Mouse (Mus musculus): ENCODE results near the gene Rrnad1.

Rrnad1 gene

DNA sequence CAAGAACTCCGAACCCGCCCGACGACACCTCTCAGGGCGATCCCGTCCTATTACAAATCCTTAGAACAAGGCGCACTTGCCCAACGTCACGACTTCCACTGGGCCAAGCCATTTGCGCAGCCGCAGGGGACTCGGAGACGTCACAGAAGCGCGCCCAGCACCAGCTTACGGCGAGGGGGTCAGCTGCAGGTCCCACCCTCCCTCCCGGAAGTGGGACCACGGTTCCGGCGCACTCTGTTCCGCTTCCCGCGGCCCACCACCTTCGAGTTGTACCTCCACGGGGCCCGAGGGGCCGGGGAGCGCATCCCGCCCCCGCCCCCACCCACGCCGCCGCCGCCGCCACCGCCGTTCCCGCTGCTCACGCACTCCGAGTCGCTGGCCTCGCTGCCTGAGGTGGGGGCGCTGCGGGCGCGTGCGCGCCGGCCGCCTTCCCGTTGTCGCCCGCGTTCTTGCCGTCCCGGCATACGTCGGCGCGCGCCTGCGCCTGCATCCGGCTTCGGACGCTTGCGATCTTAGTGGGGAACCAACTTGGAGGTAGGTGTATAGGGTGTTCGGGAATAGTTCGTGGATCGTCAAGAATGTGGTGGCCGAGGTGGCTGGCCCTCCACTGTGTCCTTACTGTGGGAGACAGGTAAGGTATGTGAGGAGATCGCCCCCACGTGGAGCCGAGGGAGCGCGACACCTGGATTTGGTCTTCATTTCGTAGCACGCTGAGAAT lies at the start of gene Rrnad1, which contains the start of gene Isg20l2:
TSS of gene Rrnad1 (minus strand) at position 640 of the 718 bp plus-strand sequence.
TSS of gene Isg20l2 (plus strand) at position 237 of the 718 bp plus-strand sequence.
- DNase-seq (ENCODE audit: low spot score): peak; percentile 98

DNA sequence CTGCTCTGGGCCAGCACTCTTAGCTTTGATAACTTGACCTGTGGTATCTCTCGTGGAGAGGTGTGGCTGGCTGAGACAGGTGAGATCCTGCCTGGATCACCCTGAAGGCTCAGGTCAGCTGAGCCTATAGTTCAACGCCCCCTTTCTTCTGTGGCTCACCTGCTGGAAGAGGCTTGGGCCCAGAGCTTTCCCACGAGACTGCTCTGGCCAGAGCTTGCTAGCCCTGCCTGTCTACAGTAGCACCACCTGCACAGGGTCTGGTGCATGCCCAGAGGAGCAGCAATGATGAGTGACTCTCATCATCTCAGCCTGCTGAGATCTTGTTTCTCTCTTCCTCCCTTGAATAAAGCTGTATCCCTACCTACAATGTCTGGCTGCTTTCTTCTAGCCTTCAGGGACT lies 49.6 kb upstream of the Rrnad1 start:
- DNase-seq (ENCODE audit: low spot score): no peak

- no peak for DNase-seq (ENCODE audit: low spot score)
Observed at GRCm38 (mm10) chr3:87979493-87979892, 49.0 kb upstream of the Rrnad1 start.

GRCm38 (mm10) chr3:87974381-87974987 lies 44.0 kb upstream of the Rrnad1 start:
- DNase-seq (ENCODE audit: low spot score): peak; percentile 45

DNA sequence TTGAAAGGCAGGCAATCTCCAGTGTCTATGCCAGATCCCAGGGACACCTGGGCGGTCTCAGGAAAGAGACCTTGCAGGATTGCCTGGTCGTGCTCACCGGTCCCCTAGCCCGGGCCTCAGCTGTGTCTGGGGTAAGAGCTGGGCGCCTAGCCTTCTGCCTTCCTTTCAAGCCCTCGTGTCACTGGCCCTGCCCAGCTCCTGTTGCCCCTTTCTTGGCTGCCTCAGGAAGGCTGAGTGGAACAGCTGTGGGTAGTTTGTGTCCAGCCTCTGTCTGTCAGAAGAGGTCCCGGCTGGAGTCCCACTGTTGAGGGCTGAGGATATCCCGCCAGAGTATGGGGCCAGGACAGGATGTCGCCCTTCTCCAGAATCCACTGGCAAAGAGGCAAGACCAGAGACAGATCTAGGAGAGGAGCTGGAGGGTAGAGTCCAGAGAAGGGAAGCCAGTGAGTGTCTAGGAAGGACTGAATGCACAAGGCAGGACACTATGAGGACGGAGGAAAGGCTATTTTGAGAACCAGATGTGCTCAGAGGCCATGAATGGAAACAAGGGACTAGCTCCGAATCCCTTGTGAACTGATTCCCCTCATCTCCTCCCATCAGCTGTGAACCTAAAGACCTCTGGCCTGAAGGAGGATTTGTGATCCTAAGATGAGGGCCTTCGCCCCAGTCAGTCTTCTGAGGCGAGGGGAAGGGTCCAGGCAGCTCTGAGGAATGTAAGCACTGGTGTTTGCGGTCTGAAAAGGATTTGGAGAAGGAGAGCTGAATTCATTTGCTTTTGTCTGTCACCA lies 43.3 kb upstream of the Rrnad1 start:
- DNase-seq (ENCODE audit: low spot score): no peak

GRCm38 (mm10) chr3:87972776-87973175 lies 42.3 kb upstream of the Rrnad1 start:
- DNase-seq (ENCODE audit: low spot score): no peak

- DNase-seq (ENCODE audit: low spot score): no peak
Observed at GRCm38 (mm10) chr3:87972203-87972664, 41.7 kb upstream of the Rrnad1 start.

GRCm38 (mm10) chr3:87971489-87972202 lies 41.1 kb upstream of the Rrnad1 start:
- DNase-seq (ENCODE audit: low spot score): peak; percentile 53

DNA sequence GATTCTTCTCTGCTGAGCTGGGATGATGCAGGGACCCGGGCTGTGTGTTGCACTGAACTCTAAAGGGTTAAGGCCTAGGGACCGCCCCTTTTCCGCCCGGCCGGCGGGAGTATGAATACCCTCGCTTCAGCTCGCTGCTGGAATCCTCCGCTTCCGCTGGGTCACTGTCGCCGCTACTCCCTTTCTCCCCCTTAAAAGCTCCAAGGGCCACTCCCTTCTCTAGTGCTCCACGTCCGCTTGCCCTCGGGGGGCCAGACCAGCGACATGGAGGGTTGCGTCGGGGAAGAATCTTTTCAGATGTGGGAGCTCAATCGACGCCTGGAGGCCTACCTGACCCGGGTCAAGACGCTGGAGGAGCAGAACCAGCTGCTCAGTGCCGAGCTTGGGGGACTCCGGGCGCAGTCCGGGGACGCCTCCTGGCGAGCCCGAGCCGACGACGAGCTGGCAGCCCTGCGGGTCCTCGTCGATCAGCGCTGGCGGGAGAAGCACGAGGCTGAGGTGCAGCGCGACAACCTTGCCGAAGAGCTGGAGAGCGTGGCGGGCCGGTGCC lies 40.5 kb upstream of the Rrnad1 start, which contains the start of gene Nes:
TSS of gene Nes (plus strand) at position 140 of the 550 bp plus-strand sequence.
- peak; percentile 64 for DNase-seq (ENCODE audit: low spot score)

DNA sequence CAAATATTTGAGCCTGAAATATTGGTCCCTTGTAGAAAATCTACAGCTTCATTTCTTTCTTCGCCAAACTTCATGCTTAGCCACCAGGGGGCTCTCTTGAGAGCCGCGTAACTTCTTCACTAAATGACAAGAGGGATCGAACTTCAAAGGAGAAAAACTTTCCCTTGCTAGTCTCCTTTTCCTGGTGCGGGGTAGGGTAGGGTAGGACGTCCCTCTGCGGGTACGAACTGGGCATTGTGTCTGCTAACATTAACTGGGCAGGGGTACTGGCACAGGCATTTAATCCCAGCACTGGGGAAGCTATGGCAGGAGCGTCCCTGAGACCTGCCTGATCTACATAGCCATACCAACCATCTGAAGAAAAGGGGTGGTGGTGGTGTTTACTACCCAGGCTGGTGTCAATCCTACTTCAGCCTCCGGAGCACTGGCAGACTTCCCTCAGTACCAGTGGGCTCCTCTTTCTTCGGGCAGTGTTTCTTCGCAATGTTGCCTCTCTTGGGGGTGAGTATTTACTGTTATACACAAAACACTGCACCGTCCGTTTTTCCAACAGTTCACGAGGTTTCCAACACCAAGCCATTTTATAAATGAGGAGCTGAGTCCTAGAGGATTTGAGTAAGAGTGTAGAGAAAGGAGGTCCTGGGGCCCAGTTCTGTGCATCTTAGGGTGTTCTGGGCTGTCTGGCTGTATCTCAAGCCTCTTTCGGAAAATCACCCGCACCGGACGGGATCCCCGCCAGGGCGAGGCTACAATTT lies 39.8 kb upstream of the Rrnad1 start:
- DNase-seq (ENCODE audit: low spot score): no peak

DNA sequence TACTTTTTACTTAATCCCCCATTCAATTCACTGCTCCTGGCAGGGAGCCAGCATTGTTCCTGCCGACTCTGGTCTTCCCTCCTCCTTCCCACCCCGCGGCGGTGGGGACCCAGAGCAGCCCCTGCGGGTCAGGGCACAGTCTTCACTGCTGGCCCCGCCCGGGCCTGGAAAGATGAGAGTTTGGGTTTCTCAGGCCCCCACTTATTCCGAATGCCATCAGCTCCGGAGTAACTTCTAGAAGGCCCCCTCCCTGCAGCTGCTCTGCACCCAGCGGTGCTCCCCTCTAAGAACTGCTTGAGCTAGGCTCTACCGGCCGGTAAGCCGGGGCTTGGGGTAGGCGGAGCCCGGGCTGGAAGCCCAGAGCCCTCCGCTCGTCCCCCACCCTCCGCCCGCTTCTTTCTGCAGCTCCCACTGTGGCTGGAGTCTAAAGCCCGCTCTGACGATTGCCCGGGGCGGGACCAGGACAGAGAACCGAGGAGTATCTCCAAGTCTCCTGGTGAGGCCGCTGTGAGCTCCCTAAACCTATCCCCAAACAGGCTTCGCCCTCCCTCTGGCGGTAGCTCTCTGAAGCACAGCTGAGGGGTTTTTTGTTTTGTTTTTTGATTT lies 30.2 kb upstream of the Rrnad1 start:
- DNase-seq (ENCODE audit: low spot score): peak; percentile 85

DNA sequence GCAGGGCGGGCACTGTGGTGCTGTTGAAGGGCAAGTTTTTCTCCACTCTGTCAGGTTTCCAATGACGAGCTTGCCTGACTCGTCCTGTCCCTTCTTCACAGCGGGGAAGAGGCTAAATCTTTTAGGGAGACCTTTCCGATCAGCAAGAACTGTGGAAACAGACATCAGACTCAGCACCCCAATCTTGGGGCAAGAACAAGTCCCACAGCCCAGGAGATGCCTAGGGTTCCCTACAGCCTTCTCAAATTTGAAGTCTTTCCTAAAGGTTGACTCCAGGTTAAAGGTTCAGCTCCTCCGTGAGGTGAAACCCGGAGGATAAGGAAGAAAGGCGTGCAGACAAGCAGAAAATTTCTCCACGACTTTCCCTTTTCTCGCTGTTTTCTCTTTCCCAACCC lies 29.7 kb upstream of the Rrnad1 start:
- no peak for DNase-seq (ENCODE audit: low spot score)

GRCm38 (mm10) chr3:87959371-87959770 lies 28.9 kb upstream of the Rrnad1 start:
- no peak for DNase-seq (ENCODE audit: low spot score)

GRCm38 (mm10) chr3:87958967-87959366 lies 28.4 kb upstream of the Rrnad1 start:
- no peak for DNase-seq (ENCODE audit: low spot score)

DNA sequence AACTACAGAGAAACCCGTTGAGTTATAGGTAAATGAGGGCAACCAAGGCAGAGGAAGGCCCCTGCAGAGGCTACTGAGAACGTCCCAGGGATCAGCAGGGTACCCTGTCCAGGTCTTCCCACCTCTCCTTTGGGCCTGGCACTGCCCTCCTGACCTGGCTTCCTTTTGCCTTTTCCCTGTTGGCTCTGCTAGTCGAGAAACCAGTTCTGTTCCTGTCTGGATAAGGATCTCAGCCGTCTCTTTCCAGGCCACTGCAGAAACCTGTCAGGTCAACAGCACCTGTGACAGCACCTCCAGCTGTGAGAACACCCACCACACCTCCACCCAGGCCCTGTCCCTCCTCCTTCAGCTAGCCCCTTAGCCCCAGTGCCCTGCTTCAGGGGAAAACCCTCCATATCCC lies 28.0 kb upstream of the Rrnad1 start:
- DNase-seq (ENCODE audit: low spot score): no peak

GRCm38 (mm10) chr3:87958056-87958455 lies 27.5 kb upstream of the Rrnad1 start:
- no peak for DNase-seq (ENCODE audit: low spot score)

DNA sequence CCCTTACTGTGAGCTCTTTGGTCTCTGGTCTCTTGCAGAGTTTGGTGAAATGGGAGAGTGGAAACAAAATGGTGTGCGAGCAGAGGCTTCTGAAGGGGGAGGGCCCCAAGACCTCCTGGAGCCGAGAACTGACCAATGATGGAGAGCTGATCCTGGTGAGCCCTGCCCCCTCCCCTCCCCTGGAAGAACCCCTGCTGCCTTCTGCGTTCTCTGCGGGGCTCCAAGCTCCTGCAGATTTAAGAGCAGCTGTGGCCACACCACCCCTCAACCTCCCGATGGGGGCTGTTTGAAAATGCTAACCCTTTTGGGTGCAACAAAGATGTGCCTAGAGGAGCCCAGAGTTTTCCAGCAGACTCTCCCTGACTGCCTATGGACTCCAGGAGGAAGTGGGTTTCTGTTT lies 21.9 kb upstream of the Rrnad1 start:
- DNase-seq (ENCODE audit: low spot score): no peak

GRCm38 (mm10) chr3:87951946-87952345 lies 21.4 kb upstream of the Rrnad1 start:
- DNase-seq (ENCODE audit: low spot score): no peak

- DNase-seq (ENCODE audit: low spot score): no peak
Observed at GRCm38 (mm10) chr3:87949955-87950515, 19.5 kb upstream of the Rrnad1 start.

GRCm38 (mm10) chr3:87949266-87949954 lies 18.9 kb upstream of the Rrnad1 start:
- DNase-seq (ENCODE audit: low spot score): no peak
